Mouse (Mus musculus): ENCODE results near the gene Camta1.
"Not testable (repeated sequence)": the region's sequence is repeated elsewhere in the genome, so short reads cannot be mapped to it uniquely, and the experiment has no call there.

Camta1 gene

DNA sequence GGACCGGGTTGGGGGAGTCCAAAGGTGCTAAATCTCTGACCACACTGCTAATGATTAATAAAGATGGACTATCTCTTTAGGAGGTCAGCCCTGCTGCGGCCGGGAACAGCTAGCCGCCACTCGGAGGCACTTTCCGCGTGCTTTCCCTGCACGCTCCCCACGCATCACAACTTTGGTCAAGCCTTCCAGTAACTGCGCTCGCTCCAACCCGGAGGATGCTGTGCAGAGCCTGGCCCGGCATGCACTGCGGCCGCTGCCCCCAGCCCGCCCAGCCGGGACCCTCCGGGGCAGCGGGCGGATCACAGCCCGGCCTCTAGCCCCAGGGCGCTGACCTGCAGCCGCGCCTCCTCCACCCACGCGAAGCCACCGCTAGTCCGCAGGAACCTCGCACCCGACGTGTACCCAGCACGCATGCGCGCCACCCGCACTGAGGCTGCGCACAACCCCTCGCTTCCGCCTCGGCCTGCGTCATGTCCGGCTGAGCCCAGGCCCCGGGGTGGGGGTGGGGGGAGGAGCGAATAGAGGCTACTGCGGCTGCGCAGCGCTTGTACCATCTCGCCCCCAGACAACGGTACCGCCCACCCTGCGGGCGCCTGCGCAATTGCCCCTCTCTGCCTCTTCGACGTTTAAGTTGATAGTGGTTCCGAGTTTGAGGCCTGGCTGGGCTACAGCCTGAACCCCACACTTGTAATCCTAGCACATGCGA, 952.1 kb downstream of the Camta1 start:
- DNase-seq, result peak; percentile 98

DNA sequence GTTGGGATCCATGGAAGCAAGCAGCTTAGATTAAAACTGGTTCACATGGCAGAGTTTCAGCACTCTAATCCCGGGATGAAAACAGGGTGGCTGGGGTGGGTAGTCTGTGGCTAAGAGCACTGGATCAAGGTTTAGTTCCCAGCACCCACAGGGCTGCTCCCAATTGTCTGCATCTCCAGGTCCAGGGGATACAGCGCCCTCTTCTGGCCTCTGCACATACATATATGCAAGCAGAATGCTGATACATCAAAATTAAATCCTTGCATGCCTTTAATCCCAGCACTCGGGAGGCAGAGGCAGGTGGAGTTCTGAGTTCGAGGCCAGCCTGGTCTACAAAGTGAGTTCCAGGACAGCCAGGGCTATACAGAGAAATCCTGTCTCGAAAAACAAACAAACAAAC, 953.2 kb downstream of the Camta1 start:
- peak; percentile 32 for DNase-seq

DNA sequence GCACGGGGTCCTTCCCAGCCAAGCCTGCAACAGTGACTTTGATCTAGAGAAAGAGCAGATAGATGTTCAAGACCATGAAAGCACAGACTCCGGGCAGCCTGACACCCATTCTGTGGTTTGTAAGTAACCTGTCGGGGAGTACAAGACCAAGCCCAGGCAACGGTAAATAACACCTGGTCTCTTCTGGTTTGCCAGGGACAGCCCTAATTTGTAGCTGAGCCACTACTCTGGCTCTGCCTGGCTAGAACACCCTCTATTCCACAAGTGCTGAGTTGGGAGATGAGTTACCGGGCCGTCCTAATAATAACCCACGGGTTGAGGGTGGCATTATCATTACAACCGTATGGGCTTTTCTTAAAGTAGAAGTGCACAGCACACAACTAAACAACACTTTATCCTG, 954.6 kb downstream of the Camta1 start:
- DNase-seq, result no peak

DNA sequence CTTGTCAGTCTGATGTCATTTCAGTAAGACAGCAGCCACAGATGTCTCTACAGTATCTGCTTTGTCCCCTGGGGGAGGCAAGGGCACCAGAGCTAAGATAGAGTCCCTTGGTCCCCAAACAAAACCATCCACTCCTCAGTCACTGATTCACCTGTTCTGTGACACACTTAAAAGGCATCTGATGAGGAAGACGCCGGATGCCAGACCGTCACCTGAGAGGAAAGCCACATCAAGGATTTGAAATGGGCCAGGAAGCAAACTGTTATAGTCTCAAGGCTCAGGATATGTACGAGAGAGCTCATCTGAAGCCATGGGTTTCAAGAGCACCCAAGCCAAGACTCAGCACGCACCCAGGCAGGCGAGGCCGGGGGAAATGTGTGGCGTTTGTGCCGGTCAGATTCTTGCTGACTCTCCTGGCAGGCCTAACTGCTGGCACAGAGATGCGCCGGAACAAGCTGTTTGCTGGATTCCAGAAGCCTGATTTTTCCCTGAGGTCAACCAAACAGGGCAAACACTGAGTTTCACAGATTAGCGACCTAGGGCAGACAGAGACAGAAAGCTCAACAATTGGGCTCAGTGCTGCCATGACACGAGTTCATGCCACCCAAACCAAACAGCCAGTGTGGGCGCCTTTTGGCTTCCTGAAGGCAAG, 958.5 kb downstream of the Camta1 start:
- no peak for DNase-seq

DNA sequence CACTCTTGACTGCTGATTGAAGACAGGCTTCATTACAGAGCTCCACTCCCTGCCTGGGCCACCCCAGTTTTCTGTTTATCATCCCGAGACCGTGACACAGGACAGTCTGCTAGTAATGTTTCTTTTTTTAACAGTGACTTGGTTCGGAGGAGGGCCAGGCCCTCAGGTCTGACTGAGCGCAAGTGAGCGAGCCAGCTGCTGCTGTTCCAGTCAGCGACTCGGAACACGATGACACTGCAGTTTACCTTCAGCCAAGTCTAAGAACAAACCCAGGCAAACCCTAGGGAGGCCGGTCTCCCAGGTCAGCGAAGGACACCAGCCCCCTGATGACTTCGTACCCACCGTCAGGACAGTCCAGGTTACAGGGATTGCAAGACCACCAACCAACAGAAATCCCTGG, 959.6 kb downstream of the Camta1 start:
- no peak for DNase-seq

DNA sequence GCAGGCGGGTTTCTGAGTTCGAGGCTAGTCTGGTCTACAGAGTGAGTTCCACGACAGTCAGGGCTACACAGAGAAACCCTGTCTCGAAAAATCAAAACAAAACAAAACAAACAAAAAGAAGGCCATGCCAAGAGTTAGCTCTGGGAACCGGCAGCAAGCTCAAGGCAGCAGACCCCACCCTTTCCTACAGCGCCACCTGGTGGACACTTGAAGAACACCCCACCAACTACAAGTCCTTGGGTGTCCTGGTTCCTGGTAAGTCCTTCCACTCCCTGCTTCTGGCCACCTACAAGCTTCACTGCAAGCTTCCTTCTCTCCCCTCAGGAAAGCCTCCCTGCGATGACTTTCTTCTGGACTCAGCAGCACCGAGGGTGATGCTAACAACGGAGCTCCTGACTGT, 960.0 kb downstream of the Camta1 start:
- peak; percentile 80 for DNase-seq

DNA sequence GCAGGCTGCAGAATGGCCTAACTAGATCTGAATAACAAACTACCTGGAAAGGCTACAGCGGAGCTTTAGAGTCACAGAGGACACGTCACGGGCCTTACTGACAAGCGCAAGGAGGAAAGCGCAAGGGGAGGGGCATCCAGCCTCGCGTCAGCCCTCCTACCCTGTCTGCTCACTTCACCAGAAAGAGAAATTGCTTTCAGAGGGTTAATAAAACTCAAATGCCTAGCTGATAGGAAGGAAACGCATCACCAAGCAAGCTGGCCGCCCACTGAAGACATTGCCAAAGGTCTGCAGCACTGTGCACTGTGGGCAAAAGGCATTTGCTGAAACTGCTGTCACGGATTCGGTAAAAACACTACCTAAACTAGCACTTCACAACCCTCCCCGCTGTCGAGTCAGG, 961.2 kb downstream of the Camta1 start:
- no peak for DNase-seq

DNA sequence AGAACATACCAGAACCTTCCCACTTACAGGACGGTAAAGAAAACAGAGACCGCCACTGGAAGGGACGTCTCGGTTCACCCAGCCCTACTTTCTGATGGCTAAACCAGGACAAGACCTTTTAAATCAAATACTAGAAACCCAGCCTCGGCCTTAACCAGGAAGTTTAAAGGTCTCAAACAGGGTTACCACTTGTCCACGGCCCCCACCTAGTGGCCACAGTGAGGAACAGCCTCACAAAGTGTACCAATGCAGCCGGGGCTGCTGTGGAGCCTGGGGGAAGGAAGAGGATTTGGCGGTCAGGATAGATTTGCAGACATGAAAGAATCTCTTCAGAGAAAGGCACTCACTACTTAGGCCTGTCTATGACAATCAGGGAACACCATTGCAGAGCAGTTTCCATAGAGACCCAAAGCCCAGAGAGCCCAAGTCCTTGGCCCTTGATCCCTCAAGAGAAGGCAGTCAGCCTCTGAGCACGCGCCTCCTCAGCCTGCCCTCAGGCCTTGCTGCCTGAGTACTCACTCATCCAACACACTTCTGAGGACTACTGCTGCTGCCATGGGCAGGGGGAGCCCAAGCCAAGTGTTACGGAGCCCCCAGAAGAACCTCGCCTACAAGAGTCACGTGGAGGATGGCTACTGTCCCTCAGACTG, 962.8 kb downstream of the Camta1 start:
- peak; percentile 83 for DNase-seq

DNA sequence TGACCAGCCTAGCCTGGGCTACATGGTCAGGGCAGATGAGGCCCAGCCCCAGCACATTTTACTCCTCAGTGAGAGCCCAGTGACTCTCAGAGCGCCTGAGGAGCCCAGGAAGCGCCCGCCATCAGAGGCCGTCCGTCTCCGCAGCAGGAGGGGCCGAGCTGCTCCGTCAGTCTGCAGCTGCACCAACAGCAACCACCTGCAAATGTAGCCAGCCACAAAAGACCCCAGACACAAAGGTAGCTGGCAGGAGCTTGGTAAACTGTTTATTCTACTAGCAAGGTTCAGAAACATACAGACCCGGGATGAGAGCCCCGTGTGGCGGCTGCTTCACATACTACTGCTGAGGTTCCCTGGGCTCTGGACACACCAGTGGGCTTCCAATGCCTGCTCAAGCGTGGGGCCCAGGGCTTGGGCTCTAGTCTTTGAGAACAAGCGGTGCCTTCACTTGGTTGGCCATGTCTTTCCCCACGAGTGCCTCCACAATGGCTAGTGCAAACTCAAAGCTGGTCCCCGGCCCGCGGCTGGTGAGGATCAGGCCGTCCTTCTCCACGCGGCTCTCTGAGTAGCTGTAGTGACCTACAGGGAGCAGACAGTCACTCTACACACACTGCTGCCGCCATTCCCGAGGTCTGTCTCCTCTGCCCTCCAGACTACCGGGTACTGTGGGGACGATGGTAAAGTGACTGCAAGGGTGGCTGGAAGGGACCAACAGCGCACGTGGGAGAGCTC, 964.6 kb downstream of the Camta1 start:
- no peak for DNase-seq

DNA sequence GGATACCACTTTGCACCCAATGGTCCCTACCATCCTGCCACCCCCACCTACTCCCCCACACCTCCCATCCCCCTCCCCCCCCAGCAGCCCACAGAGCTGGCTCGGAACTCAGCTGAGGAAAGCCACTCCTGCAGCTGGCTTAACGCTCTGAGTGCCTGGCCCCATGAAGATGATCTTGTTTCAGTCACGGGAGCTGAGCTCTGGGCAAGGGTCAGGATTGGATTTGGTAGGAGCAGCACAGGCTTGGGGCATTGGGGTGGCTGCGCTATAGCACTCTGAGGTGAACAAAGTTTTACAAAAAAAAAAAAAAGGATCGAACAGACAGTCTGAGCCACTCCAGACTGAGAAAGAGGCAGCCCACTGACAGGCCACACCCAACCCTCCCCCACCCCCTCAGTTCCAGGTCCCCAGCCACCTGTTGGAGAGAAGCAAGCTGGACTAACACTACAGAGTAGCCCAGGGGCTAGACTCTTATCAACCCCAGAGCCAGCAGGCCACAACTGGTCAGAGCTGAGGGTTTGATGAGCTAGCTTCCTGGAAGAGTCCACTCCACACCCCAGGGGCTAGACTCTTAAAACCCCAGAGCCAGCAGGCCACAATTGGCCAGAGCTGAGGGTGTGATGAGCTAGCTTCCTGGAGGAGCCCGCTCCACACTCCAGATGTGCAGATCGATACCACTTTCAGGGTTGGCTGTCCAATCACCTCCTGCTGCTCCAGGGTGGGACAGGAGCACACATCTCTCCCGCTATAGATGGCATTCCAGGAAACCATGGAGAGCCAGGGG, 966.8 kb downstream of the Camta1 start:
- no peak for DNase-seq

DNA sequence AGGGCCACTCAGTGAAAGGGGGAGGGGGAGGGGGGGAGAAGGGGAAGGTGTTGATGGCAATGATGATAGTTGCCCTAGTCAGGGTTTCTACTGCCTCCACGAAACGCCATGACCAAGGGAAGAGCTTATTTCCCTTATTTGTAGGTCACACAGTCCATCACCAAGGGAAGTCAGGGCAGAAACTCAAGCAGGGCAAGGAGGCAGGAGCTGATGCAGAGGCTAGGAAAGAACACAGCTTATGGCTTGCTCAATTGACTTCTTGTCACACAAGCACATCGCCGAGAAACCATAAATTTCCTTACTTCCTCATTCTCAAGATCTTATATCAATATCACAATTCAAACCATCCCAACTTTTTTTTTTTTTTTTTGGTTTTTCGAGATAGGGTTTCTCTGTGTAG, 970.4 kb downstream of the Camta1 start:
- DNase-seq, result no peak

DNA sequence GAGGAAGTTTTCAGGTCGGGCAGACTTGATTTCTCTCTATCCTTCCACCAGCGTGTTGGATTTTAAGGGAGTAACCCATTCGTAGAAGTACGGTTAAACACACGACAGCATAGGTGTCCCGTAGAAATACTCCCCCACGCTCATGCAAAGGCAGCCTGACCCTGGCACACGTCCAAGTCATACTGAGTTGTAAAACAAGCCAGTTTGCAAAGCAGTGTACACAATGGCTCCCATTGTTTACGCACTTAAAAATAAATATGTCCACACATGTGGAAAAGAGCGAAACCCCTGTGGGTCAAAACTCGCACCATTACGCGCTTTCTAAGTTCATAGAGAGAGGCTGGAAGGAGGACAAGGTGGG, 971.7 kb downstream of the Camta1 start:
- peak; percentile 59 for DNase-seq

DNA sequence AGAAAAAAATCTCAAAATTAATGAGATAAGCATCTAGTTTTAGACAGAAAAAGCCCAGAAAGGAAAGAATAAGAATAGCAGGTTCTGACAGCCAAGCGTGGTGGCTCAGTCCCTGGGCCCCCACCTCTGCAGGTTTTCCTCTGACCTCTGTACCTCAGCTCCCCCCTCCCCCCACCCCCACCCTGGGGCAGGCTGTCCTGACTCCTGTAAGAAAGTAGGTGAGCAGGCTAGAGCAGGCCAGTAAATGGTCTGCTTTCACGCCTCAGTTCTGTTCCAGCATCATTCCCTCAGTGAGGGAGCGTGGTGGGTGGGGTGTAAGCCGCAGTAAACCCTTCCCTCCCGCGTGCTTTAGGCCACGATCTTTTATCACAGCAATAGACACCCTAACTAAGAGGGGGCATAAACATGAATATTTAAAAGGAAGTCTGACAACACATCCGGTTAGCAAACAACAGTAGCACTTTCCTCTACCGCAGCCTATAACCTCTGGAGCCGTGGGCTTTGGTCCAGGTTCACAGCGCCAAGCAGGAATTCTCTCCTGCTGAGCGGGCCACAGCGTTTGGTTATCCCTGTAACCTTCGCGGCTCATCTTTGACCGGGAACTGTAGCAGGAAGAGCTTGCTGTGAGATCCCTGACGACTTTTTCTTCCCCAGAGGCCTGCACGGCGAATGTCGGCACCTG, 972.3 kb downstream of the Camta1 start:
- DNase-seq, result no peak

DNA sequence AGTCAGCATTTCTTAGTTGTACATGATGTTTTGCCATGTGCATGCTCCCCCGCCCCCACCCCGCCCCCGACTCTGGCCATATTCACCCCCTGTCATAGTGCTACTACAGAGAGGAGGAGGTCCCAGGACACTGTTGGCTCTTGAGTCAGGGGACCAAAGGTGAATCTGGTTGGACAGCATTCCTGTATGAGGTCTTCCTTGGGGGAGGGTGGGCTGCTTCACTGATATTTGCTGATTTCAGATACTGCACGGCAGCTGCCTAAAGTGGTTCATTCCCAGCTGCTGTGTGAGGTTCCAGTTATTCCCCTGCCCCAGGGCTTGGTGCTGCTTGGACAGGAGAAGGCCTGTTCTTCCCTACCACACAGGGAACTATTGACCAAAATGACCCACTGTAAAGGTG, 973.2 kb downstream of the Camta1 start:
- no peak for DNase-seq

DNA sequence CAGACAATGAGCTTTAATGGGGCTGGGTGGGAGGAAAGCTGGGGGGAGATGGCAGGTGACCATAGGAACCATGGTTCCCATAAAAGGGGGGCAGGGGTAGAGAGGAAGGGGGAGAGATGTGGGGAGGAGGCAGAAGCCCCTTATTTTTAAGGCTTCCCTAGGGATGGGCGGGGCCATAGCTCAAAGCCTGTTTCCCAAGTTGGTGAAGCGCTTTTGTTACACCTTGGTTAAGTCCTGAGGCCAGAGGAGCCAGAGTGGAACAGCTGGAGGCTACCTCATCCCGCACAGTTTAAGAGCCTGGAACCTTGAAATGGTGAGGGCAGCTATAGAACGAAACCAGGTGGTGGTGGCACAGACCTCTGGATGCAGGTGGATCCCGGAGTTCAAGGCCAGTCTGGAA, 973.8 kb downstream of the Camta1 start:
- DNase-seq, result no peak

DNA sequence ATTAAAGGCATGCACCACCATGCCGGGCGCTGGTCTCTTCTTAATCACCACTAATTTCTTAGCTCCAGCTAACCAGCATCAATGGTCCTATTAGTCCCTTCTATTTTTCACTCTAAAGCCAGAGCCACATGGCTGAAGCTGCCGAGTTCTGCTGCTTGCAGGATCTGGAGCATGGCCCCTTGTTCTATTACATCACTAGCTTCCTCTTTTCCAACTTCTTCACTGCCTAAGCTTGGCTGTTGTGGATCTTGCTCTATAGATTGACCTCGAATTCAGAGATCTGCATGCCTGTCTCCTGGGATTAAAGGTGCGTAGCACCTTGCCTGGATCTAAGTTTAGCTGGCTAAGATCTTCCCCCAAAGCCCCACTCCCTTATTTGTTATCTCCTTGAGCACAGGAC, 979.0 kb downstream of the Camta1 start:
- no peak for DNase-seq

DNA sequence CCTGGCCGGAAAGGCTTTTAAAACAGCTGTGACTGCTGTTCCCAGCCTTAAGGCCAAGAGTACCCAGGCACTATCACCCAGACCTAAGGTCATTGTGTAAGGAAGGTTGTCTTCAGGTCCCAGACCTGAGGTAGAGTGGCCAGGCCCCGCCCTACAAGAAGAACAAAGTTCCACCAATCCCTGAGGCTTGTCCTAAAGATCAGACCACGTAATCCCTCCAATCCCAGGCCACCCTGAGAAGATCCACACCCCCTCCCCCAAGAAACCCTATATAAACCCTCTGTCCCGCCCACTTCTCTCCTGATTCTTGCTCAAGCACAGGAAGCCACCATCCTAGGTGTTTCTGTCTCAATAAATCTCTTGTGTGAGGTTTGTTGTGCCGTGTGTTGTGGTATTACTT, 981.3 kb downstream of the Camta1 start:
- no peak for DNase-seq

DNA sequence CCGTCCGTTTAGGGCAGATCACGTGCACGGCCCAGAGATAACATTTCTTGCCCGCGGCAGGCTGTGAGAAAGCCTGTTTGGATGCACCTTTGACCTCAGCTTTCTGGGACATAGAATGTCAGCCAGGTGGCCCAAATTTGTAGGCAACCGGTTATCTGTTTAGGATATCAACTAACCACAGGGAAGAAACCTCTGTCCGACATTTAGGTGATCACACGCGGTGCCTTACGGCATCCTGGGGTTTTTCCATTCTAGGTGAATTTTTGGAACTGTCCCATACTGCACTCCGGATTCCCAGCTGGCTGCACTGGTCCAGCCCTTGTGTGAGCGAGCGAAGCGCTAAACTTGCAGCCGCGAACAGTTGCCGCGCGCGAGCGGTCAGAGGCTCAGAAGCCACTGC, 982.0 kb downstream of the Camta1 start:
- no peak for DNase-seq

DNA sequence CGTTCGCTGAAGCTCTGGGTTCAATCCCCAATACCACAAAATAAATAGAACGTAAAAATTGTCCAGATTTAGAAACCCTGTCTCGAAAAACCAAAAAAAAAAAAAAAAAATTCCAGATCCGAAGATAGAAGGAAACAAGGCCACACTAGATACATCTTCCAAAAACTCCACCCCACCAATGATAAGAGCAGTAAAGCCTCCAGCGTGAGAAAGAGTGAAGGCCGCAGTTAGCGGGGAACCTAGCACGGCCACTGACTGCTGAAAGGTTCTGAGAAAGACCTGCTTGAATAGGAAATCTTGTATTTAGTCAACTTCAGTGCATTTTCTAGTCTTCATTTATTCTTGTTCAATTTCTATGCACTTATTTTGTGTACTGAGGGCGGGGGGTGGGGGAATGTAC, 986.3 kb downstream of the Camta1 start:
- no peak for DNase-seq

DNA sequence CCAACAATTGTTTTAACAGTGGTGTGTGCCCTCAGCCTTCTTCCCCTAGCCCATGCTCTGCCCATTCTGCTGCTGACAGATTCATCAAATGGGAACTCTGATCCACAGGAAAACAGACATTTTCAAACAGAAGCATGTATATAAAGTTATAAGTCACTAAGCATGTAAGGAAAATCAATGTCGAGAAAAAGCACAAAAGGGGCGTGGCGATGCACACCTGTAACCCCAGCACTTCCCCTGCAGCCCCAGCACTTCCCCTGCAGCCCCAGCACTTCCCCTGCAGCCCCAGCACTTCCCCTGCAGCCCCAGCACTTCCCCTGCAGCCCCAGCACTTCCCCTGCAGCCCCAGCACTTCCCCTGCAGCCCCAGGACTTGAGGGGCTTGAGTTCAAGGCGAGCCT, 987.3 kb downstream of the Camta1 start:
- not testable (repeated sequence) for DNase-seq

DNA sequence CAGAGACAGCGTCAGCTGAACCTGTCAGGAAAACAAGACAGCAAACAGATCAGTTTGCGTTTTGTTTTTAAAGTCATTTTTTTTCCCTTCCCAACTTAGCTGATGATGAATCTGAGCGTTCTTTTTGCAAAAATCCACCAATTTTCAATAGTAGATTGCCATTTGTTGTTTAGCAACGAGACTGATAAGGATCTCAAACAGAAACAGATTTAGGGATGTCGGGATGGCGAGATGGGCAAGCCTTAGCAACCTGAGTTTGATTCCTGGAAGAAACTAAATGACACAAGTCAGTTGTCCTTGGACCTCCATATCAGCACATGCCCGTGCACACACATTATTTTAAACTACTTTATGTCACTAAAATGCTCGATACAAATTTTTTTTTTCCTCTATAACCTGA, 989.0 kb downstream of the Camta1 start:
- DNase-seq, result no peak

DNA sequence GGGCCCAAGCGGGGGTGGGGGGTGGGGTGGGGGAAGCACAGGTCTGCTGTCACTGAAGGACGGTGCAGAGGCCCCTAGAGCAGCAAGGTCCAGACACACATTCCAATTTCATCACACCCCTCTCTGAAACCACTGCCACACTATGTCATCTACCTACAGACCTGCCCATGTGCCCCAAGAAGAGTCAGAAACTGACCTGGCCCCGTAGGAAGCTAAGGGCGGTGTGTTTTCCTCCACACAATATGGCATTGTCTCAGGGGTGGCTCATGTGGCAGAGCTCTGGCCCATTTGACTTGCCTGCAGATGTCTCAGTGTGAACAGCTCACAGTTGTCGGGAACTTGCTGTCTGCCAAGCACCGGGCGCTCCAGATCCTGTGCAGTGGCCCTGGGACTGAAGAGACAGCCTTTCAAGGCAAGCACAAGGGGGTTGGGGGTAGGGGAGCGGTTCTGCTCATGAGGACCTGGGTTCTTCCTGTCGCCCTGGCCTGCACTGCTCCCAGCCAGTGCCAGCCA, 989.5 kb downstream of the Camta1 start:
- DNase-seq, result peak; percentile 57

All from lung, postnatal 36 days (tissue).